Mouse (Mus musculus): ENCODE results near the gene Xntrpc.
"Not testable (repeated sequence)": the region's sequence is repeated elsewhere in the genome, so short reads cannot be mapped to it uniquely, and the experiment has no call there.

The Xntrpc gene

GRCm38 (mm10) chr7:102065046-102065891 is at the start of gene Xntrpc, which contains the start of the genes Rnf121 and Xndc1:
TSS of gene Xntrpc (plus strand) at chr7:102065713.
TSS of gene Rnf121 (minus strand) at chr7:102065469.
TSS of gene Xndc1 (plus strand) at chr7:102065511.
- DNase-seq (ENCODE audit: low read depth) = peak; percentile 85

- no peak for DNase-seq (ENCODE audit: low read depth)
These were observed 48.6 kb upstream of the Xntrpc start for GRCm38 (mm10) chr7:102016936-102017335.

GRCm38 (mm10) chr7:102017452-102017851 is 48.1 kb upstream of the Xntrpc start:
- no peak for DNase-seq (ENCODE audit: low read depth)

GRCm38 (mm10) chr7:102018034-102018433 is 47.5 kb upstream of the Xntrpc start:
- no peak for DNase-seq (ENCODE audit: low read depth)

- DNase-seq (ENCODE audit: low read depth) = no peak
These were observed 46.9 kb upstream of the Xntrpc start, which contains the start of gene Il18bp for GRCm38 (mm10) chr7:102018590-102018989. TSS of gene Il18bp (minus strand) at chr7:102018690.

GRCm38 (mm10) chr7:102019362-102019761 is 46.2 kb upstream of the Xntrpc start:
- DNase-seq (ENCODE audit: low read depth) = no peak

- not testable (repeated sequence) for DNase-seq (ENCODE audit: low read depth)
These were observed 44.6 kb upstream of the Xntrpc start for GRCm38 (mm10) chr7:102020934-102021333.

- no peak for DNase-seq (ENCODE audit: low read depth)
These were observed 41.7 kb upstream of the Xntrpc start for GRCm38 (mm10) chr7:102023821-102024220.

- no peak for DNase-seq (ENCODE audit: low read depth)
These were observed 40.1 kb upstream of the Xntrpc start for GRCm38 (mm10) chr7:102025187-102026119.

- peak; percentile 28 for DNase-seq (ENCODE audit: low read depth)
These were observed 30.6 kb upstream of the Xntrpc start for GRCm38 (mm10) chr7:102034904-102035303.

- no peak for DNase-seq (ENCODE audit: low read depth)
These were observed 30.0 kb upstream of the Xntrpc start for GRCm38 (mm10) chr7:102035534-102035933.

- DNase-seq (ENCODE audit: low read depth) = no peak
These were observed 28.2 kb upstream of the Xntrpc start for GRCm38 (mm10) chr7:102037318-102037717.

GRCm38 (mm10) chr7:102042314-102042713 is 23.2 kb upstream of the Xntrpc start:
- DNase-seq (ENCODE audit: low read depth) = no peak

- not testable (repeated sequence) for DNase-seq (ENCODE audit: low read depth)
These were observed 17.0 kb upstream of the Xntrpc start for GRCm38 (mm10) chr7:102048524-102048923.

GRCm38 (mm10) chr7:102061353-102061752 is 4.2 kb upstream of the Xntrpc start:
- no peak for DNase-seq (ENCODE audit: low read depth)

- DNase-seq (ENCODE audit: low read depth) = no peak
These were observed 3.3 kb upstream of the Xntrpc start for GRCm38 (mm10) chr7:102062203-102062602.

GRCm38 (mm10) chr7:102063891-102064290 is 1.6 kb upstream of the Xntrpc start:
- DNase-seq (ENCODE audit: low read depth) = no peak

- DNase-seq (ENCODE audit: low read depth) = no peak
These were observed 863 bp upstream of the Xntrpc start for GRCm38 (mm10) chr7:102064655-102065045.

- DNase-seq (ENCODE audit: low read depth) = no peak
These were observed 850 bp downstream of the Xntrpc start for GRCm38 (mm10) chr7:102066363-102066762.

GRCm38 (mm10) chr7:102076714-102077296 is 11.3 kb downstream of the Xntrpc start:
- DNase-seq (ENCODE audit: low read depth) = peak; percentile 46

GRCm38 (mm10) chr7:102078517-102078916 is 13.0 kb downstream of the Xntrpc start:
- no peak for DNase-seq (ENCODE audit: low read depth)

GRCm38 (mm10) chr7:102080311-102080710 is 14.8 kb downstream of the Xntrpc start:
- DNase-seq (ENCODE audit: low read depth) = no peak

Data from c-Kit-positive CD71-positive TER-119-negative erythroid progenitor cells, embryonic 14.5 days (primary cell).